Mouse (Mus musculus) common myeloid progenitor, adult 5-6 weeks (primary cell): ENCODE results near the gene Gm11077. TPM values are rescaled to one million over a fixed set of nuclear protein-coding genes. Genes with fewer than 3 reads are reported as not detected.
A peak's percentile ranks its signal among the peaks of the same experiment; 100 is the strongest.

Source experiments
- ATAC-seq: replicated peaks from 2 replicates; pipeline ENCODE4 v1.8.0; 2016; ENCODE audit warnings: low read depth, mild to moderate bottlenecking, moderate TSS enrichment, inconsistent platforms; ENCODE audit not compliant: poor library complexity, severe bottlenecking
- total RNA-seq: library from RNA; stranded (forward); fragments of 200-1000, 187-1606 nt; gene quantifications from 2 replicates; pipeline ENCODE4 v1.2.3, GENCODE M21; 2017

The Gm11077 gene
- not detected in 2 replicates for total RNA-seq

- ATAC-seq: no peak; the same call in 1 of the 2 replicates
Measured at GRCm38 (mm10) chr6:140729272-140729671, at the start of gene Gm11077. Gm11077 (plus strand) TSS chr6:140729284.

GRCm38 (mm10) chr6:140680713-140681112 lies 48.4 kb upstream of the Gm11077 start:
- ATAC-seq: no peak

- ATAC-seq: peak; percentile 50
Measured at GRCm38 (mm10) chr6:140682829-140683228, 46.3 kb upstream of the Gm11077 start.

DNA sequence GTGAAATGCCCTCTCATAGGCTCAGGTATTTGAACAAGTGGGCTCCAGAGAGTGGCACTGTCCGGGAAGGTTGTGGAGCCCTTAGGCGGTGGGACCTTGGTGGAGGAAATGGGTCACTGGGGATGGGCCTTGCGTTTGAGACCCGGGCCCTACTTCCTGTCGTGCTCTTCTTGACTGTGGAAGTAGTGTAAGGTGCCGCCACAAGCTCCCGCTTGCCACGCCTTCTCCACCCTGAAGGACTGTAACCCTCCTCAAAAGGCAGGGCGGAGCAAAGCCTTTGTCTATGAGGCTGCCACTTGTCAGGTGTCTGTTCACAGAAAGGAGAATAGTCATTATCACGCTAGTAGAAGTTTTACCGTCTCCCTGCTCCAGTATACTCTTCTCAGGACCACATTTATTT lies 44.7 kb upstream of the Gm11077 start:
- no peak for ATAC-seq

GRCm38 (mm10) chr6:140689617-140690404 lies 39.3 kb upstream of the Gm11077 start:
- no peak for ATAC-seq

DNA sequence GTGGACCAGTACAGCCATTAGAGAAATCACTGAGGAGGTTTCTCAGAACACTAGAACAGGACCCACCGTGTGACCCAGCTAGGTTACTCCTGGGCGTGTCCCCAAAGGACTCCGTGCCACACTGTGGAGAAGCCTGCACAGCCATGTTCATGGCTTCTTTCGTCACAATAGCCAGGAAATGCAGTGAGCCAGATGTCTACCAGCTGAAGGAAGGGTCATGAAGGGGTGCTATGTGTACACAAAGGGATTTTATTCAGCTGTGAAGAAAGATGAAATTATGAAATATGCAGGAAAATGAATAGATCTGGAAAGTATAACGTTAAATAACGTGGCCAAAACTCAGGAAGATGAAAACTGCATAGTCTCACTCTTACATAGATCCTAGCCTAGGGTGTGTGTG lies 36.9 kb upstream of the Gm11077 start:
- ATAC-seq: no peak

DNA sequence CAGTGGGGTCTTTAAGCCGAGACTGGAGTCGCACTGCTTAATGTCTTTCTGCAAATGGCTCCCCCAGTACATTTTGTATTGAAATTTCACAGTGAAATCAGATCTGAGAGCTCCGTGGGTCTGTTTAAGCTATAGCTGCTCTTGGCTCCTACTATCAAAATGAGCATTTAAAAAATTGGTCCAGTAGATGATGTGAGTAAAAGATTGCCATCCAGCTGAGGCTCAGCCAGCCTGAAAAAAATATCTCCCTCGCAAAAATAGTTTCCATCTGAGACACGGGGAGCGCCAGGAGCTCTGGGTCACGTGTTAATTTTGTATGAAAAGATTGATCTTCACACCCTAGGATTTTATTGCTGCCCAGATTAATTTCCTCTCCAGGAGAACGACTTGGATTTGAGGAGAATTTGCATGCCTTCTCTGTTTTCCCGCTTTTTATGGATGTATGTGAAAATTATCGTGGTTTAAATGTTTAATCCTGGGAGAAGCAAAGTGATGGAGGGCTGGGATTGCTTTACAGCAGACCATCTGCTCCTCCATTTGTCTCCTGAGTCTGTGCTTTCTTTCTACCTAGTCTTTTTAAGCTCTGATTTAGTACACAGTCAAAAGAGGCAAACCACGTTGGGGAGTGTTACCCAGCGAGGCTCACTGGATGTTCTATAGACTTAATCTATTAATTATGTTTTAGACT lies 32.7 kb upstream of the Gm11077 start:
- no peak for ATAC-seq

- no peak for ATAC-seq
Measured at GRCm38 (mm10) chr6:140697994-140698393, 31.1 kb upstream of the Gm11077 start.

DNA sequence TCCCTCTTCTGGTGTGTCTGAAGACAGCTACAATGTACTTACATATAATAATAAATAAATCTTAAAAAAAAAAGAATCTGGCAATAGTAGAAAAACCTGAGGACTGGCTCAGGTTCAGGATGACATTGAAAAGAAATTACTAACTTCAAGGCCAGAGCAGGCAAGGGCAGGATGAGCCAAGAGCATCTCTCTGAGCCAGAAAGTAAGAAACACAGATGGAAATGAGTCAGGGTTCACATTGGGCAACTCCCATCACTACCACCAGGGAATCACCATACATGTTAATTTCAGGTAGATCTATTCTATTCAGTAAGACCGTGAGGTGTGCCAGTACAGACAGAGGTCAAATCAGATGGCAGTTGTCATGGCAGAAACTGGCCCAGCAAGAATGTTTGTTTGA lies 30.5 kb upstream of the Gm11077 start:
- no peak for ATAC-seq

DNA sequence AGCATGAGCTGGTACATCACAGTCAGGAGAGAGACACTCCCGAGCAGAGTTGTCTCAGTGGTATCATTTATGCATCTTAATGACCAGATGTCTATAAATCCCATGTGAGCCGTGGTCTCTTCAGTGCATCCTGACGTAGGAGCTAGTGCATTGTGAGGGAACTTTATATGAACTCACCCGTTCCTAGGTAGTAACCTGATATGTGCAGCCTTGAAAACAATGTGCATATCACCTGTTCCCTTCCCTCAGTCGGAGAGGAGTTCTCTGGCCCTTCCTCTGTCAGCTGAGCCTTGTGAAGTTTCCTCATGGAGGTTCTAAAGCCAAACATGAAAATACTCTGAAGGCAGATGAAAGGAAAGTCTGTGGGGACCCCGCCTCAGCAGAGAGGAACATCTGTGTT lies 27.8 kb upstream of the Gm11077 start:
- no peak for ATAC-seq

DNA sequence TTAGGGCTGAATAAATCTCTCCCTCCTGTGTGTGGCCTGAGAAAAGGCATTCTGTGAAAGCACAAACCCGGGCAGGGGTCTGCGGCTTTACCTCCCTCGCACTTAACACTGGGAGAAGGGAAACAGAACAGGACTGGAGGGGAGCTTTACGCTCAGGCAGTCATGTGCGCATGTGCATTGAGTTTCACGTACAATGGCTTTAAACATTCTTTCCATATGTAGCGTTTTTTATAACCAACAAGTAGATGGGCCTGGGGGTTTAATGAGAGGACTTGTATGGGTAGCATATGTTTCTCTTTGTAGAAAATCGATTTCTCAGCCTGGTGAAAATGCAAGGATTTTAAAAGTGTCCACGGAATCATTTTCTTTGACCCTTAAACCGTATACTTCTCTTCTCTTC lies 24.0 kb upstream of the Gm11077 start:
- ATAC-seq: no peak

GRCm38 (mm10) chr6:140706056-140706455 lies 23.0 kb upstream of the Gm11077 start:
- ATAC-seq: no peak

- ATAC-seq: peak; percentile 24; the same call in 1 of the 2 replicates
Measured at GRCm38 (mm10) chr6:140708059-140708458, 21.0 kb upstream of the Gm11077 start.

- peak; percentile 50; the same call in 1 of the 2 replicates for ATAC-seq
Measured at GRCm38 (mm10) chr6:140709415-140710107, 19.5 kb upstream of the Gm11077 start.

- peak; percentile 74 for ATAC-seq
Measured at GRCm38 (mm10) chr6:140712754-140713153, 16.3 kb upstream of the Gm11077 start.

DNA sequence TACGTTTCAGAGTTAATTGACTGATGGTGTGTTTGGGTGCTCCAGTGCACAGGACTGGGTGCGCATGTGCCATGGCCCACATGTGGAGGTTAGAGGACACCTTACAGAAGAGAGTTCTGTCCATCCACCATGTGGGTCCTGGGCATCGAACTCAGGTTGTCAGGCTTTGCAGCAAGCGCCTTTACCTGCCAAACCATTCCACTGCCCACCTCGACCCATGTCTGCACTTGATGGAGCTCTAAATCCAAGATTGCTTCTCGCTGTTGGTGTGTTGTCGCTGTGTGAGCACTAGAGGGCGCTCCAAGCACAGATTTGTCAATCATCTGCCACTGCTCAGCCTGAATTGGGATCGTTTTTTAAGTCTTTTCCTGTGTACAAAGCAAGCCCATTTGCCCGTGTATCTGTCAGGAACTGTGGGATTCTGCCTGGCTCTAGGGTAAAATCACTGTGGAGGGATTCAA lies 14.1 kb upstream of the Gm11077 start:
- peak; percentile 94 for ATAC-seq

DNA sequence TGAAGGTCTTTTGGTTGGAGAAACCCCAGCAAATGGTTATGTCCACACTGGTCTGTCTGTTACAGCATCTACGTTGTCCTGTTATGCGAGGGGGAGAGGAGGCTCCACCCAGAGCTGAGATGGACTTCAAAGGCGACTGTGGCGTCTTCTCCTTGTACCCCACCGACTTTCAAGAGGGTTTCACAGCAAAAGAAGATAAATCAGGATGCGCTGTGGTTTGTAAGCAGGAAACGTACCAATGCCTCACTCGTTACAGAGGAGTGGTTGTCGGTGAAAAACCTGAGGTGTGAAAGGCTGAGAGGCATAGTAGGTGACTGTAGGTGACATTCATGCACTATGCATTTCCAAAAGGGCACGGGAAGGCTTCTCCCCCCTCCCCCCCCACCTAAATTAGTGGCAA lies 7.0 kb upstream of the Gm11077 start:
- ATAC-seq: no peak

GRCm38 (mm10) chr6:140730669-140731401 lies 1.8 kb downstream of the Gm11077 start:
- no peak for ATAC-seq

GRCm38 (mm10) chr6:140731402-140731730 lies 2.3 kb downstream of the Gm11077 start:
- ATAC-seq: no peak

DNA sequence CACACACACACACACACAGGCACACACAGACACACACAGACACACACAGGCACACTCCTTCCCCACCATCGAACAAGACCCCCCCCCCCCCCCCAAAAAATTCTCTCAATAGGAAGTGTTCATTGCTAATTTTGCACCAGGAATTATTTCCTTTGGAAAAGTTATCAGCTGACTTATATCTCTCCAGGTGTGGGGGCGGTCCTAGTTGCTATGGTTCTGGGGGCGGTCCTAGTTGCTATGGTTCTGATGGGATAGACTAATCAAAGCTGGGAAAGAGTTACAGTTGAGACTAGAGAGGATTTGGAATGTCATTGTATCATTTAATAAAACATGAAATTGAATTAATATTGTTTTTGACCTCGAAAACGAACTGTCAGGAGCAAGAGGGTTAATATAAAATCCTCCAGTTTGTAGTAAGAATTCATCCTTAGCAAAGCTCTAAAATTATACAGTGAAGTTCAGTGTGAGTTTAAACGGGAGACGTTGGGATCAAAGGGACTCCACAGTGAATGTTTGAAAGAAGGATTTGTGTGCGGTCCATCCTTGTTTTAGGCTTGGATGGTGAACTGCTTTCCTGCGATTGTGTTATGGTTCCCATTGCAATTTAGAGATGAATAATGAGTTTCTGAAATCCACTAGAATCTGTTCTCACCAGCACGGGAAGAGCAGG lies 4.0 kb downstream of the Gm11077 start:
- ATAC-seq: no peak
